ENCODE assay signal across 11 mouse cellular contexts in genomic region chr4:57834141-57834540, GRCm38 (mm10).
A peak's percentile ranks its signal among the peaks of the same experiment; 100 is the strongest.
DNase-seq lines count a peak whose midpoint lies in the region; ATAC-seq and TF ChIP-seq lines count a peak whose summit lies in the region.
"Had no signal": no experiment of that assay in that cellular context is flagged by ENCODE, and none has a peak within 500 bp of the region (broad histone marks: within the 10 kb centered on the region; RNA-seq: fewer than 3 reads in every experiment).

No protein-coding gene starts in this region.

- H3K9ac ChIP-seq in kidney, postnatal 0 days (ENCODE audit: low read depth, low read length) = no peak overlapping the region
- H3K9ac ChIP-seq in lung, embryonic 16.5 days (ENCODE audit: low read length) = no peak overlapping the region
- H3K9ac ChIP-seq: hindbrain, embryonic 14.5 days had no signal

- TF ChIP-seq CTCF in kidney, postnatal 0 days (IDR thresholded peaks at IDR 0.05; ENCODE audit: low read depth) = no peak

- no peak for DNase-seq in kidney, postnatal 0 days (ENCODE audit: low spot score)
- no peak for DNase-seq in kidney, adult 18-20 months
- DNase-seq in T-cell, adult 2 months (ENCODE audit: low spot score) = peak; percentile 82
- DNase-seq in thymus, postnatal 14 days = peak; percentile 49
- no peak for DNase-seq in urinary bladder, adult 2 months (ENCODE audit: low spot score)
- no peak for DNase-seq in spleen, adult 18-20 months
- DNase-seq: adrenal gland, adult 2 months; cerebellum, adult 9-11 months; kidney, postnatal 4 days had no signal

- 37% methylated on average over 4 of the region's 4 CpGs for WGBS in kidney, postnatal 0 days
- 27% methylated on average over 4 of the region's 4 CpGs for WGBS in lung, embryonic 16.5 days

- H3K4me3 ChIP-seq in kidney, postnatal 0 days (replicated peaks; ENCODE audit: low read depth, low read length) = no peak overlapping the region
- H3K4me3 ChIP-seq in lung, embryonic 16.5 days (ENCODE audit: low read length) = no peak overlapping the region

- no peaks in the 10 kb centered on the region for H3K36me3 ChIP-seq in kidney, postnatal 0 days (ENCODE audit: insufficient read depth, low read length)
- no peaks in the 10 kb centered on the region for H3K36me3 ChIP-seq in lung, embryonic 16.5 days (ENCODE audit: control insufficient read depth, insufficient read depth, low read length)

- no peak overlapping the region for H3K4me2 ChIP-seq in kidney, postnatal 0 days (ENCODE audit: low read length)
- H3K4me2 ChIP-seq in lung, embryonic 16.5 days (ENCODE audit: low read depth, low read length) = no peak overlapping the region
- H3K4me2 ChIP-seq: hindbrain, embryonic 14.5 days had no signal

- H3K9me3 ChIP-seq in kidney, postnatal 0 days (replicated peaks; ENCODE audit: low read length) = no peaks in the 10 kb centered on the region
- H3K9me3 ChIP-seq in lung, embryonic 16.5 days (ENCODE audit: control insufficient read depth, low read length) = no peaks in the 10 kb centered on the region

- peak; percentile 50; the same call in 1 of the 2 replicates for ATAC-seq in kidney, postnatal 0 days (replicated peaks; ENCODE audit: low FRiP score, low read depth)
- peak; percentile 79 for ATAC-seq in lung, embryonic 16.5 days (ENCODE audit: low read depth)

- H3K27ac ChIP-seq in kidney, postnatal 0 days = peak overlapping the region; percentile 25; the same call in 1 of the 2 replicates
- peak overlapping the region; percentile 81 for H3K27ac ChIP-seq in lung, embryonic 16.5 days (ENCODE audit: low read length)
- H3K27ac ChIP-seq: hindbrain, embryonic 14.5 days had no signal

- peaks cover 6% of the 10 kb centered on the region; the same call in 1 of the 2 replicates for H3K4me1 ChIP-seq in kidney, postnatal 0 days (replicated peaks; ENCODE audit: insufficient read depth, low read length)
- H3K4me1 ChIP-seq in lung, embryonic 16.5 days (replicated peaks; ENCODE audit: control insufficient read depth, insufficient read depth, low read length) = peaks cover 33% of the 10 kb centered on the region

- H3K27me3 ChIP-seq in kidney, postnatal 0 days (ENCODE audit: insufficient read depth, low read length) = no peaks in the 10 kb centered on the region
- no peaks in the 10 kb centered on the region for H3K27me3 ChIP-seq in lung, embryonic 16.5 days (ENCODE audit: control insufficient read depth, insufficient read depth, low read depth, low read length)

Comparison
In these comparisons a context has a peak if more than half of its experiments do, and no peak if none do; other contexts are left out.
1. DNase-seq: peak in T-cell, adult 2 months (single experiment) and thymus, postnatal 14 days (single experiment); none in kidney, postnatal 0 days (single experiment), kidney, adult 18-20 months (single experiment), urinary bladder, adult 2 months (single experiment) and spleen, adult 18-20 months (0 of 2).